Mouse (Mus musculus): ENCODE measurements around the gene Senp6. TPM values are rescaled to one million over a fixed set of nuclear protein-coding genes. Genes with fewer than 3 reads are reported as not detected.

Senp6 gene
- polyA plus RNA-seq, 1 experiment from 2014 or later, result 32.0 TPM

DNA sequence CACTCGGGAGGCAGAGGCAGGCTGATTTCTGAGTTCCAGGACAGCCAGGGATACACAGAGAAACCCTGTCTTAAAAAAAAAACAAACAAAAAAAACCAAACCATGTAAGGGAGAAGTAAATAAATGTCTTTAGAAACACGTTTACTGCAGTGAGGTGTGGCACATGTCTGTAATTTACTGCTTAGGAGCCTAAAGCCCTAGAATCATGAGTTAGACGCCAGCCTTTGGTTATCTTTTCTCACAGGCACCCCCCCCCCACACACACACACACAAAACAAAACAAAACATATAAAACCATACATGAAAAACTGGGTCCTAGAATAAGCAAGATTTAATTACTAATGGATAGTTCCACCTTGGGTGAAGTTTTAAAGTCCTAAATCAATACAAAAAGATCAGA lies 29.6 kb downstream of the Senp6 start:
- 89% methylated on average over 3 of the region's 3 CpGs for WGBS
- no peak for ATAC-seq (replicated peaks; ENCODE audit: extremely low read depth, insufficient read depth, low FRiP score)
- H3K4me1 ChIP-seq (ENCODE audit: control insufficient read depth, insufficient read depth, low read length), result no peaks in the 10 kb centered on the region
- H3K9ac ChIP-seq (ENCODE audit: low read length), result no peak overlapping the region
- H3K36me3 ChIP-seq (ENCODE audit: control insufficient read depth, insufficient read depth), result peaks cover 4% of the 10 kb centered on the region; the same call in 1 of the 2 replicates
- H3K4me3 ChIP-seq (ENCODE audit: low read length), result no peak overlapping the region
- no peak overlapping the region for H3K4me2 ChIP-seq (ENCODE audit: low read depth, low read length)
- H3K9me3 ChIP-seq (replicated peaks; ENCODE audit: control insufficient read depth, low read length), result no peaks in the 10 kb centered on the region
- H3K27me3 ChIP-seq (ENCODE audit: control insufficient read depth, insufficient read depth, low read length), result no peaks in the 10 kb centered on the region
- no peak overlapping the region for H3K27ac ChIP-seq (ENCODE audit: low read length)

DNA sequence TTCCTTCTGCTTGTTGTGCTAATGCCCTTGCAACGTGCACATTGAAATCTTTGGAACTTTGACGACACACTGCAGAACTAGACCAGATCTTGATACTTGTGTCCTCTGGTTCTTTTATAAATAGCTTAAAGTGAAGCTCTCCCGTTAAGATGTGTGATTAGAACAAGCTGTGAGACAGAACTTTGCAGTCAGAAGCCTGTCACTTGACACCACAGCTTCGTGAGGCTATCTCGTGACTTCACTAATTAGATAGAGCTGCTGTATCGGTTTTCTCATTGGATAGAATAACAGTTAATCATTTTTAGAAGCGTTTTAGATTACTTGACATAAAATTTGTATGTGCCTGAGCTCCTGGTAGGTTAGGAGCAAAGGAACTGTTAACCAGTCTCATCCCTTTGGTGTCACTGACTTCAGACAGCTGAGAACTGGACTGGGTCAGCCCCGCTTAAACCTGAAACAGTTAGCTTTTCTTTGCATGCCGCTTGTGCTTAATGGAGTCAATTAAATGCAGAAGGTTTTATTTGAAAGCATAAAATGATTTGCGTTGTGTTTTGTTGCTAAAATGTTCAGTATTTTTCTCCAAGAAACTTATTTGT lies 79.4 kb downstream of the Senp6 start:
- peak overlapping the region; percentile 22 for H3K27ac ChIP-seq (ENCODE audit: low read length)
- no peak overlapping the region for H3K4me3 ChIP-seq (ENCODE audit: low read length)
- H3K4me2 ChIP-seq (ENCODE audit: low read depth, low read length), result no peak overlapping the region
- H3K27me3 ChIP-seq (ENCODE audit: control insufficient read depth, insufficient read depth, low read length), result no peaks in the 10 kb centered on the region
- H3K9ac ChIP-seq (ENCODE audit: low read length), result no peak overlapping the region
- H3K4me1 ChIP-seq (ENCODE audit: control insufficient read depth, insufficient read depth, low read length), result peaks cover 2% of the 10 kb centered on the region; the same call in 1 of the 2 replicates
- no peaks in the 10 kb centered on the region for H3K9me3 ChIP-seq (replicated peaks; ENCODE audit: control insufficient read depth, low read length)
- WGBS, result 43% methylated on average over 10 of the region's 10 CpGs
- H3K36me3 ChIP-seq (ENCODE audit: control insufficient read depth, insufficient read depth), result peaks cover 34% of the 10 kb centered on the region
- ATAC-seq (replicated peaks; ENCODE audit: extremely low read depth, insufficient read depth, low FRiP score), result peak; percentile 49; the same call in 1 of the 2 replicates

DNA sequence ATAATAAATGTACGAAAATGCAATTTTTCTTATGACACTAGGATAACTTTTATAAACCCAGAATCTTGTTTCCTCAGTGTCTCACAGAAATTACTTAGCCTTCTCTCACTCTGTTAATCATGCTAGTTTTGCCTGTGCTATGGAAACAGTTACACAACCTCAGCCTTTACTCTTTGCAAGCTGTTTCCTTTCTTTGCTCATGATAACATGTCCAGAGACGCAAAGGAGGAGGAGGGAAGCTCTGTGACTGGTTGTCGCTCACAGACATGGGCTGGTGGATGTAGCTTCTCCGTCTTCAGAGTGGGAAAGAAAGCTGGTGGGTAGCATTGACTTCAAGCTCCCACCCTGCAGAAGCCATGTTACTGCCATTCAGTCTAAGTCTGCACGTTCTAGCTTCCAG lies 82.9 kb downstream of the Senp6 start:
- H3K27me3 ChIP-seq (ENCODE audit: control insufficient read depth, insufficient read depth, low read length), result no peaks in the 10 kb centered on the region
- no peak for ATAC-seq (replicated peaks; ENCODE audit: extremely low read depth, insufficient read depth, low FRiP score)
- H3K27ac ChIP-seq (ENCODE audit: low read length), result no peak overlapping the region
- no peaks in the 10 kb centered on the region for H3K9me3 ChIP-seq (replicated peaks; ENCODE audit: control insufficient read depth, low read length)
- 74% methylated on average over 5 of the region's 5 CpGs for WGBS
- peaks cover 9% of the 10 kb centered on the region for H3K36me3 ChIP-seq (ENCODE audit: control insufficient read depth, insufficient read depth)
- H3K4me2 ChIP-seq (ENCODE audit: low read depth, low read length), result no peak overlapping the region
- H3K4me3 ChIP-seq (ENCODE audit: low read length), result no peak overlapping the region
- H3K4me1 ChIP-seq (ENCODE audit: control insufficient read depth, insufficient read depth, low read length), result peaks cover 2% of the 10 kb centered on the region; the same call in 1 of the 2 replicates
- no peak overlapping the region for H3K9ac ChIP-seq (ENCODE audit: low read length)

DNA sequence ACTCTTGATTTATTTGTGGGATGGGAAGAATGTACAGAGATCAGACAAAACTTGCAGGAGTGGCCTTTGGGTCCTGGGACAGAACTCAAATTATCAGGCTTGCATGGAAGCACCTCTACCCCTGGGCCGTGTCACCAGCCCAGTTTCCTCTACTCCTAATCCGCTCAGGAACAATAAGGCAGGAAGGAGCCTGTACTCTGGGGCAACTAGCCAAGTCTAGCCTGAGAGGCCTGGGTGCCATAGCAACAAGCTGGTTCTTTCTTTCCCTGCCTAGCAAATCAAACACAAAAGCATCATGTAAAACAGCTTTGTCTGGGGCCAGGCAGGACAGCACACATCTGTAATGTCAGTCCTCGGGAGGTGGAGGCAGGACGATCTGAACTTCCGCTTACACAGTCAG lies 88.6 kb downstream of the Senp6 start:
- WGBS, result 67% methylated on average over 5 of the region's 5 CpGs
- Histone ChIP-seq H3K27ac (ENCODE audit: low read length) (no peak overlapping the region), H3K9me3 (replicated peaks; ENCODE audit: control insufficient read depth, low read length) (no peaks in the 10 kb centered on the region), H3K4me2 (ENCODE audit: low read depth, low read length) (no peak overlapping the region), H3K27me3 (ENCODE audit: control insufficient read depth, insufficient read depth, low read length) (no peaks in the 10 kb centered on the region), H3K36me3 (ENCODE audit: control insufficient read depth, insufficient read depth) (no peaks in the 10 kb centered on the region), H3K4me3 (ENCODE audit: low read length) (no peak overlapping the region), H3K4me1 (ENCODE audit: control insufficient read depth, insufficient read depth, low read length) (no peaks in the 10 kb centered on the region), H3K9ac (ENCODE audit: low read length) (no peak overlapping the region)
- ATAC-seq (replicated peaks; ENCODE audit: extremely low read depth, insufficient read depth, low FRiP score), result 0 out of 2 replicates have a peak, but pooled peaks have one; percentile 28

DNA sequence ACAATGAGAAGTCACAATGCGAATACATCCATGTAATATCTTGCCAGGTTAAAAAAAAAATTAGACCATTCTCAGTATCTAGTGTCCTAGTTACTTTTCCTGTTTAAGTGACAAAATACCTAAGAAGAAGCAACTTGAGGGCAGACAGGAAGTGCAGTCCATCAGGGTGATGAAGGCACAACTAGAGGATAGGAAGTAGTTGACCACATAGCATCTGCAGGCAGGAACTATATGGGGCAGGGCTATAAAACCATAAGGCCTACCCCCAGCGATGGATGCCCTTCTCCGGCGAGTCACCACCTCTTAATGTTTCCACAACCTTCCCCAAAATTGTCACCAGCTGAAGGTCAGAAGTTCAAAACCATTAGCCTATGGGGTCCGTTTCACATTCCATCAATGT lies 90.1 kb downstream of the Senp6 start:
- Histone ChIP-seq H3K36me3 (ENCODE audit: control insufficient read depth, insufficient read depth) (no peaks in the 10 kb centered on the region), H3K9ac (ENCODE audit: low read length) (no peak overlapping the region), H3K4me2 (ENCODE audit: low read depth, low read length) (no peak overlapping the region), H3K27ac (ENCODE audit: low read length) (no peak overlapping the region), H3K9me3 (replicated peaks; ENCODE audit: control insufficient read depth, low read length) (no peaks in the 10 kb centered on the region), H3K4me3 (ENCODE audit: low read length) (no peak overlapping the region), H3K27me3 (ENCODE audit: control insufficient read depth, insufficient read depth, low read length) (no peaks in the 10 kb centered on the region), H3K4me1 (ENCODE audit: control insufficient read depth, insufficient read depth, low read length) (no peaks in the 10 kb centered on the region)
- WGBS, result 84% methylated on average over 5 of the region's 5 CpGs
- ATAC-seq (replicated peaks; ENCODE audit: extremely low read depth, insufficient read depth, low FRiP score), result no peak

DNA sequence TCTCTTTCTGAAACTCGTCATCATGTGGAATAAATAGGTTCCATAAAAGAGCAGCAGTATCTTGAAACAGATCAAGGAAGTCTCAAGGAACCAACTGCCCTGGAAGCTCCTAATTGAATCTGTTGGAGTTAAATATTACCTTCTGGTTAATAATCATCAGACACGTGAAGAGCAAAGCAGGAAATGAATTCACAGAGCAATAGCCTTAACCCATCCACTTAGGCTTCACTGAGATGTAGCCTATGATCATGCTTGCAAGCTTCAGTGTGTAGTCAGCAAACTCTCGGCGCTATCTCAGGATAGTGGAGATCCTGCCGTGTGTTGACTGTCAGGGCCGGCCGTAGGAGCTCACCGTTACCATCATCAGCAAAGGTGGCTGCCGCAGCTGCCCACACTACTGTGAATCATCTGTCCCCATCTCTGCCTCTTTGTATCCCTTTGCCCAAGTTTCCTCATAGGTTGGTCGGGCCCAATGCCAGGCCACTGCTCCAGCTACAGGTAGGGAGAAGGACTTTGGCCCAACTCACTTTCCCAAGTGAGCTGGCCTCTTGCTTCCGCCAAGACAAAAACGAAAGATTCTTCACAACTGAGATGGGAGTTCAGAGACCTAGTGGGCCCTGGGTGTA lies 91.2 kb downstream of the Senp6 start:
- no peaks in the 10 kb centered on the region for H3K4me1 ChIP-seq (ENCODE audit: control insufficient read depth, insufficient read depth, low read length)
- H3K27ac ChIP-seq (ENCODE audit: low read length), result no peak overlapping the region
- no peak overlapping the region for H3K9ac ChIP-seq (ENCODE audit: low read length)
- H3K36me3 ChIP-seq (ENCODE audit: control insufficient read depth, insufficient read depth), result no peaks in the 10 kb centered on the region
- ATAC-seq (replicated peaks; ENCODE audit: extremely low read depth, insufficient read depth, low FRiP score), result no peak
- no peak overlapping the region for H3K4me3 ChIP-seq (ENCODE audit: low read length)
- H3K4me2 ChIP-seq (ENCODE audit: low read depth, low read length), result no peak overlapping the region
- H3K27me3 ChIP-seq (ENCODE audit: control insufficient read depth, insufficient read depth, low read length), result no peaks in the 10 kb centered on the region
- WGBS, result 84% methylated on average over 12 of the region's 12 CpGs
- H3K9me3 ChIP-seq (replicated peaks; ENCODE audit: control insufficient read depth, low read length), result no peaks in the 10 kb centered on the region

DNA sequence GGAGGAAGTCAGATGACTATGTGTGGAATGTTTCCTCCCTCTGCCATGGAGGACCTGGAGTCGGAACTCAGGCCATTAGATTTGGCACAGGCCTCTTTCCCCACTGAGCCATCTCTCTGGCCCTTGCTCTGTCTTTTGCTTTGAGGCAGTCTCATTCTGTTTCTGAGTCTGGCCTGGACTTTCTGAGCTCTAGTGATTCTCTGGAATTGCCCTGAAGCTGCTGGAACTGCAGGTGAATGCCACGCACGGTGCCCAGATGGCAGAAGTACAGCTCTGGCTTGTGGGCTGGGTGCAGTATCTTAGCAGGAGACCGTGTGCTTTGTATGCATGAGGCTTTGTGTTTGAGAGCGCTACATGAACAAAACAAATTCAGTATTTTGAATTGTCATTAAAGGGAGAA lies 92.2 kb downstream of the Senp6 start:
- H3K9me3 ChIP-seq (replicated peaks; ENCODE audit: control insufficient read depth, low read length), result no peaks in the 10 kb centered on the region
- peaks cover 2% of the 10 kb centered on the region for H3K4me1 ChIP-seq (ENCODE audit: control insufficient read depth, insufficient read depth, low read length)

DNA sequence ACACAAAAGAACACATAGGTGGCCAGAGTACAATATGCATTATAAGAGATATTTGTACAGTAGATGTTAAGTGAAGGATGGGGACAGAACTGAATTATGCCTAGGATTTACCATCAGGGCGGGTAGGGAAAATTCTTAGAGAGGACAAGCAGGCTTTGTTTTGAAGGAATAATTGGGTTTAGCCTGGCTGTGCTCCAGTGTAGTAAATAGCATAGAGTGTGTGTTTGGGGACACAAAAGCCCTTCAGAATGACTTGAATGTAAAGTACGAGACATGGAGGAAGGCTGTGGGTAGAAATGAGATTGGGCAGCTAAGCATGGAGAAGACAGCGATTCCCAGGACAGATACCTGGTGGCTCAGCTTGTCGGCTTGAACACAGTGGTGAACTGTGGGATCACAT lies 94.7 kb downstream of the Senp6 start:
- no peak overlapping the region for H3K27ac ChIP-seq (ENCODE audit: low read length)
- H3K4me1 ChIP-seq (ENCODE audit: control insufficient read depth, insufficient read depth, low read length), result peaks cover 9% of the 10 kb centered on the region
- no peak overlapping the region for H3K9ac ChIP-seq (ENCODE audit: low read length)
- H3K27me3 ChIP-seq (ENCODE audit: control insufficient read depth, insufficient read depth, low read length), result no peaks in the 10 kb centered on the region
- no peak overlapping the region for H3K4me3 ChIP-seq (ENCODE audit: low read length)
- H3K4me2 ChIP-seq (ENCODE audit: low read depth, low read length), result no peak overlapping the region
- 85% methylated on average over 4 of the region's 4 CpGs for WGBS
- no peak for ATAC-seq (replicated peaks; ENCODE audit: extremely low read depth, insufficient read depth, low FRiP score)
- no peaks in the 10 kb centered on the region for H3K9me3 ChIP-seq (replicated peaks; ENCODE audit: control insufficient read depth, low read length)
- H3K36me3 ChIP-seq (ENCODE audit: control insufficient read depth, insufficient read depth), result no peaks in the 10 kb centered on the region

More for the DNA sequence above, 92.2 kb downstream of the Senp6 start:
- H3K4me2 ChIP-seq (ENCODE audit: low read depth, low read length), result no peak overlapping the region
- no peak overlapping the region for H3K4me3 ChIP-seq (ENCODE audit: low read length)
- 81% methylated on average over 5 of the region's 5 CpGs for WGBS
- H3K27ac ChIP-seq (ENCODE audit: low read length), result no peak overlapping the region
- no peak for ATAC-seq (replicated peaks; ENCODE audit: extremely low read depth, insufficient read depth, low FRiP score)
- H3K36me3 ChIP-seq (ENCODE audit: control insufficient read depth, insufficient read depth), result no peaks in the 10 kb centered on the region
- H3K27me3 ChIP-seq (ENCODE audit: control insufficient read depth, insufficient read depth, low read length), result no peaks in the 10 kb centered on the region
- no peak overlapping the region for H3K9ac ChIP-seq (ENCODE audit: low read length)

DNA sequence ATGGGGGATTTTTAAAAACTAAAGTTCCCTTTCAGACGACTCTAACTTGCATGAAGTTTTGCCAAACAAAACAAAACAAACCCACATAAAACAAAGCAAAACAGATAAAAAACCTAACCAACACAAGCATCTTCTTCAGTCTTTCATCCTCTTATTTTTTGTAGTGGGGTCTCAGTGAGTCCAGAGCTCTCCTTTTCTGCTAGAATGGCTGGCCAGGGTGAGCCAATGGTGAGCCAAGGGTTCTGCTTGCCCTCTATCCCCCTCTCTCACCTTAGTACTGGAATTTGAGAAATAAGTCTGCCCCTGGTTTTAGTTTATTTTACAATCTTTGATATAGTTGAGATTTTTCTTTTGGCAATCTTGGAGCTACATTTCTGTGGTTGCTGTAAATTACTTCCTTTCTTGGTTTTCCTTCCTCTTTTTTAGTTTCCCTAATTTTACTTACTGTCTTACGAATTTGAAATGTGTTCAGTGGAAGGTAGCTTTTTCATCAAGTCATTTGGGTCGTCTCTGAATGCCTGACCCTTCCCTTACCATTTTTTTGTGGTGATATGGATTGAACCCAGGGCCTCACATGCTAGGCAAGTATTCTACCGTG lies 96.5 kb downstream of the Senp6 start:
- Histone ChIP-seq H3K36me3 (ENCODE audit: control insufficient read depth, insufficient read depth) (no peaks in the 10 kb centered on the region), H3K27ac (ENCODE audit: low read length) (no peak overlapping the region), H3K9me3 (replicated peaks; ENCODE audit: control insufficient read depth, low read length) (no peaks in the 10 kb centered on the region), H3K4me3 (ENCODE audit: low read length) (no peak overlapping the region), H3K27me3 (ENCODE audit: control insufficient read depth, insufficient read depth, low read length) (no peaks in the 10 kb centered on the region), H3K9ac (ENCODE audit: low read length) (no peak overlapping the region), H3K4me1 (ENCODE audit: control insufficient read depth, insufficient read depth, low read length) (peaks cover 9% of the 10 kb centered on the region), H3K4me2 (ENCODE audit: low read depth, low read length) (no peak overlapping the region)
- ATAC-seq (replicated peaks; ENCODE audit: extremely low read depth, insufficient read depth, low FRiP score), result no peak
- WGBS, result 71% methylated on average over 4 of the region's 4 CpGs

Measured in heart, embryonic 16.5 days (tissue).